Mouse (Mus musculus) layer of hippocampus, adult 2 months (tissue): ENCODE data around the gene Plxnb3. TPM values are rescaled to one million over a fixed set of nuclear protein-coding genes. Genes with fewer than 3 reads are reported as not detected.
A peak's percentile ranks its signal among the peaks of the same experiment; 100 is the strongest.

Source experiments
- DNase-seq, 2 experiments: peaks; one replicate each; pipeline ENCODE4 v3.0.0; 2022; ENCODE audit warnings: low spot score in 2 of 2
- H3K27ac ChIP-seq: fragments of 200-600 bp; 2 replicates; pipeline ENCODE4 v1.8.1; 2022
- H3K4me3 ChIP-seq: fragments of 200-600 bp; 2 replicates; pipeline ENCODE4 v1.8.1; 2022; ENCODE audit warnings: mild to moderate bottlenecking
- CTCF ChIP-seq: fragments of 200-600 bp; conservative IDR thresholded peaks from 2 replicates; pipeline ENCODE4 v1.8.1; 2022; ENCODE audit warnings: antibody characterized with exemption, mild to moderate bottlenecking, moderate library complexity
- total RNA-seq, 2 experiments: library from RNA; stranded (reverse); gene quantifications; 2 replicates each; pipeline ENCODE4 v1.2.3; 2021

Gene Plxnb3
- total RNA-seq, 2 experiments from 2014 or later, result 11.2 to 12.1 TPM

DNA sequence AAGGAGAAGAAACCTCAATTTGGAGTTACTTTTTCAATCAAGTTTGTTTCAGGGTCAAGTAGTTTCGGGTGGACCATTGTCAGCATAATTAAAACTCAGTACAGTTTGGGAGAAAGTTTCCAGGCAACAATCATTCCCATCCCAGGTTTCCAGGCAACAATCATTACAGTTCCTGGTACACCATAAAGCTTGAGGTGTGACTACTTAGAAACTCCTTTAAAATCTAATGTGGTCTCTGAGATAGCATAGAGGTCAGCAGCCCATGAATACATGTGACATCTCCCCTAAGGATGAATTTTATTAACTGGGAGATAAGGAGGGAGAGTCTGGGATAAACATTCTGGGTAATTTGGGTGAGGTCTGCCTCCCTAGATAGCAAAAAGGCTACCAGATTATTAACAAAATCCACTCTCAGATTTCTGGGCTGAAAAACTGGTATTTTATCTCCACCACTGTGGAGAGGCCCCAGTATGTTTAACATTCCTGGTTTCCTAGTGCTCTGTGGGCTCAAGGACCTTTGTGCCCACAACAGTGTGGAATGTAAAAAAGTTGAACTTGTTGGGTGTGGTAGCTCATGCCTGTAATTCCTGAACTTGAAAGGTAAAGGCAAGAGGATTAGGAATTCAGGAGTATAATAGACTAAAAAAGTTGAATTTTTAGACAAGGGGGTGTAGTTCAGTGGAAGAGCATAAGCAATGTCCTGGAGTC lies 12.0 kb upstream of the Plxnb3 start:
- no peak for TF ChIP-seq CTCF
- no peak overlapping the region for H3K27ac ChIP-seq
- no peak for DNase-seq
- H3K4me3 ChIP-seq, result no peak overlapping the region

- Histone ChIP-seq H3K4me3 (no peak overlapping the region), H3K27ac (no peak overlapping the region)
- DNase-seq, result no peak
- no peak for TF ChIP-seq CTCF
Measured at GRCm38 (mm10) chrX:73748977-73749376, 7.9 kb upstream of the Plxnb3 start.

DNA sequence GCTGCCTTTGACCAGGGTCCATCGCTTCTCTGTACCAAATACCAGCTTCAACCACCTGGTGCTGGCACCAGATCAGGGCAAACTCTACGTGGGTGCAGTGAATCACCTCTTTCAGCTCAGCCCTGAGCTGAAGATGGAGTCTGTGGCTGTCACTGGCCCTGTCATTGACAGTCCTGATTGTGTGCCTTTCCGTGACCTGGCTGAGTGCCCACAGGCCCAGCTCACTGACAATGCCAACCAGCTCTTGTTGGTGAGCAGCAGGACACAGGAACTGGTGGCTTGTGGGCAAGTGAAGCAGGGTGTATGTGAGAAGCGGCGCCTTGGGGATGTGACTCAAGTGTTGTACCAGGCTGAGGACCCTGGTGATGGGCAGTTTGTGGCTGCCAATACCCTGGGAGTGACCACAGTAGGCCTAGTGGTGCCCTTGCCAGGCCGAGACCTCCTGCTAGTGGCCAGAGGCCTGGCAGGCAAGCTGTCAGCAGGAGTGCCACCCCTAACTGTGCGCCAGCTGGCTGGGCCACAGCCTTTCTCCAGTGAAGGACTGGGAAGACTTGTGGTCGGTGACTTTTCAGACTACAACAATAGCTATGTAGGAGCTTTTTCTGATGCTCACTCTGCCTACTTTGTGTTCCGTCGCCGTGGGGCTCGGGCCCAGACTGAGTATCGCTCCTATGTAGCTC lies 1.9 kb downstream of the Plxnb3 start:
- DNase-seq, result peak in 1 of 2 experiments; percentile 9
- H3K4me3 ChIP-seq, result no peak overlapping the region
- H3K27ac ChIP-seq, result peak overlapping the region; percentile 58; the same call in 1 of the 2 replicates
- TF ChIP-seq CTCF, result no peak

DNA sequence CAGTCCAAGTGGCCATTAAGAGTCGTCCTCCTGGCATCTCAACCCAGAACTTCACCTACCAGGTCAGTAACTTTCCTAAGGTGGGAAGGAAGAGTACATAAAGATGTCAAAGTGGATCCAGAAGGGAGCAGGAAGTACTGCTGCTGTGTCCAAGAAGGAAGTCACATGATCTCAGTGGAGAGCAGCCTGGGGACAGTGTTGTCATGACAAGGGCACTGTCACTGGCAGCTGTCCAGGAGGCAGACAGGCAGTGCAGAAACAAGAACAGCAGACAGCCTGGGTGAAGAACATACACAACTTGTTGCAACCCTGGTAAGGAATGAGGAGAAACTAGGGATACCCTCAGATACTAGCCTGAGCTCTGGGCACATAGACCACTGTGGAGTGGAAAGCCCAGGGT lies 8.4 kb downstream of the Plxnb3 start:
- DNase-seq, result no peak
- no peak for TF ChIP-seq CTCF
- Histone ChIP-seq H3K27ac (no peak overlapping the region), H3K4me3 (no peak overlapping the region)

GRCm38 (mm10) chrX:73767267-73767666 lies 10.4 kb downstream of the Plxnb3 start:
- no peak overlapping the region for H3K4me3 ChIP-seq
- TF ChIP-seq CTCF, result peak; percentile 73
- no peak overlapping the region for H3K27ac ChIP-seq
- no peak for DNase-seq

GRCm38 (mm10) chrX:73774168-73774760 lies 17.4 kb downstream of the Plxnb3 start, which contains the start of gene Srpk3:
Gene Srpk3, plus strand, starts transcription at chrX:73774405.
- TF ChIP-seq CTCF, result no peak
- Histone ChIP-seq H3K4me3 (no peak within 1 kb of the TSS), H3K27ac (peak within 1 kb of the TSS; percentile 48; the same call in 1 of the 2 replicates)
- no peak for DNase-seq

- no peak for TF ChIP-seq CTCF
- Histone ChIP-seq H3K4me3 (no peak overlapping the region), H3K27ac (peak overlapping the region; percentile 48; the same call in 1 of the 2 replicates)
- no peak for DNase-seq
Measured at GRCm38 (mm10) chrX:73774802-73775483, 18.1 kb downstream of the Plxnb3 start.

DNA sequence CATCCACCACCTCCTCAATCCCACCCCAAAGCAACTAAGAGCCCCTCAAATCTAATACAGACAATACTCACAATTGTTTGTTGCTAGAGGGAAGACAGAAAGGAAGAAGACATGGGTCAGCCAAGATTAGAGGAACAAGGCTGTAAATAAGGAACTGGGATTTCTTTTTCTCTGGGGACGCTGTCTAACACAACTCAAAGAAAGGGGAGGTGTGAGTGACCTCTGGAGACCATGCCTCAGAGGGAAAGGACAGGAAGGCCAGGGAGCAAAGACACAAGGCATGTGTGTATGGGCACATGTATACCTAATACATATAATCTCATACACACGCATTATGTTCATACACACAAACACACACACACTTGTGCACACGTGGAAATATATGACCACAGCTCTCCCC lies 25.3 kb downstream of the Plxnb3 start:
- DNase-seq, result no peak
- no peak for TF ChIP-seq CTCF
- H3K27ac ChIP-seq, result no peak overlapping the region
- no peak overlapping the region for H3K4me3 ChIP-seq

- H3K4me3 ChIP-seq, result peak overlapping the region; percentile 70
- TF ChIP-seq CTCF, result no peak
- DNase-seq, result no peak
- peak overlapping the region; percentile 95 for H3K27ac ChIP-seq
Measured at GRCm38 (mm10) chrX:73785666-73786065, 28.8 kb downstream of the Plxnb3 start.

- peak; percentile 90 to 95 for DNase-seq
- TF ChIP-seq CTCF, result peak; percentile 72
Measured at GRCm38 (mm10) chrX:73786364-73787224, 29.7 kb downstream of the Plxnb3 start, which contains the start of the genes Idh3g and Ssr4. Gene Idh3g, minus strand, starts transcription at chrX:73786897. Gene Ssr4, plus strand, starts transcription at chrX:73787028.

GRCm38 (mm10) chrX:73787225-73787558 lies 30.3 kb downstream of the Plxnb3 start:
- peak overlapping the region; percentile 90 for H3K27ac ChIP-seq
- no peak for TF ChIP-seq CTCF
- peak overlapping the region; percentile 70 for H3K4me3 ChIP-seq
- DNase-seq, result no peak

More at GRCm38 (mm10) chrX:73786364-73787224, 29.7 kb downstream of the Plxnb3 start, which contains the start of the genes Idh3g and Ssr4:
- peak within 1 kb of the TSS; percentile 70 for H3K4me3 ChIP-seq
- H3K27ac ChIP-seq, result peak within 1 kb of the TSS; percentile 95

DNA sequence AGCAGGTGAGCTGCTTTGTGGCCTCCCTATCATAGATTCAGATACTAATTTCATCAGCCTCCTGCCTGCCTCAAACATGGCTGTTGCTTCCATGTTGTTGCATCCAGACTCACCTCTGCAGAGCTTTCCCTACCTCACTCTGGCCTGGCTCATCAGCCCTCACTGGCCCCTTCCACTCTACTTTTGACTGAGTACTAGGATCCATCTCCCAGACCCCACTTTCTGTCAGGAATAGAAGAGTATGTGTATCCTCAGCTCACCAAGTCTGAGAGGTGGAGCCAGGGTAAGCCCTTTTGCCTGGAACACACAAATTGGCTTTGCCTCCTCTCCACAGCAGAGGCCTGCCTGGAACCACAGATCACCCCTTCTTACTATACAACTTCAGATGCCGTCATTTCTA lies 31.6 kb downstream of the Plxnb3 start:
- DNase-seq, result no peak
- Histone ChIP-seq H3K27ac (no peak overlapping the region), H3K4me3 (no peak overlapping the region; the same call in 1 of the 2 replicates)
- no peak for TF ChIP-seq CTCF
